Mouse (Mus musculus): ENCODE results near the gene Rpusd3. TPM values are rescaled to one million over a fixed set of nuclear protein-coding genes. Genes with fewer than 3 reads are reported as not detected.

Rpusd3 gene
- polyA plus RNA-seq, 1 experiment = 37.0 TPM

- Histone ChIP-seq H3K27ac (ENCODE audit: insufficient read depth, low read length) (no peak overlapping the region), H3K4me1 (ENCODE audit: control insufficient read depth, insufficient read depth, low read length) (no peaks in the 10 kb centered on the region), H3K4me3 (ENCODE audit: insufficient read depth, low read length) (no peak overlapping the region)
- TF ChIP-seq CTCF (IDR thresholded peaks at IDR 0.05; ENCODE audit: extremely low read depth, insufficient read depth, low read length) (no peak), POLR2A (IDR thresholded peaks at IDR 0.05; ENCODE audit: extremely low read depth, insufficient read depth, low read length) (no peak)
Measured at GRCm38 (mm10) chr6:113433661-113434060, 14.5 kb upstream of the Rpusd3 start.

- TF ChIP-seq CTCF (IDR thresholded peaks at IDR 0.05; ENCODE audit: extremely low read depth, insufficient read depth, low read length) = no peak
- TF ChIP-seq POLR2A (IDR thresholded peaks at IDR 0.05; ENCODE audit: extremely low read depth, insufficient read depth, low read length) = no peak
- Histone ChIP-seq H3K4me1 (ENCODE audit: control insufficient read depth, insufficient read depth, low read length) (no peaks in the 10 kb centered on the region), H3K27ac (ENCODE audit: insufficient read depth, low read length) (no peak overlapping the region), H3K4me3 (ENCODE audit: insufficient read depth, low read length) (no peak overlapping the region)
Measured at GRCm38 (mm10) chr6:113431801-113432200, 12.7 kb upstream of the Rpusd3 start.

GRCm38 (mm10) chr6:113430846-113431245, 11.7 kb upstream of the Rpusd3 start:
- Histone ChIP-seq H3K27ac (ENCODE audit: insufficient read depth, low read length) (no peak overlapping the region), H3K4me3 (ENCODE audit: insufficient read depth, low read length) (no peak overlapping the region), H3K4me1 (ENCODE audit: control insufficient read depth, insufficient read depth, low read length) (no peaks in the 10 kb centered on the region)
- no peak for TF ChIP-seq CTCF (IDR thresholded peaks at IDR 0.05; ENCODE audit: extremely low read depth, insufficient read depth, low read length)
- TF ChIP-seq POLR2A (IDR thresholded peaks at IDR 0.05; ENCODE audit: extremely low read depth, insufficient read depth, low read length) = no peak

- no peak for TF ChIP-seq CTCF (IDR thresholded peaks at IDR 0.05; ENCODE audit: extremely low read depth, insufficient read depth, low read length)
- no peak for TF ChIP-seq POLR2A (IDR thresholded peaks at IDR 0.05; ENCODE audit: extremely low read depth, insufficient read depth, low read length)
- H3K4me1 ChIP-seq (ENCODE audit: control insufficient read depth, insufficient read depth, low read length) = no peaks in the 10 kb centered on the region
- H3K4me3 ChIP-seq (ENCODE audit: insufficient read depth, low read length) = no peak overlapping the region
- H3K27ac ChIP-seq (ENCODE audit: insufficient read depth, low read length) = no peak overlapping the region
Measured at GRCm38 (mm10) chr6:113429965-113430364, 10.8 kb upstream of the Rpusd3 start.

- Histone ChIP-seq H3K4me3 (ENCODE audit: insufficient read depth, low read length) (no peak overlapping the region), H3K27ac (ENCODE audit: insufficient read depth, low read length) (no peak overlapping the region), H3K4me1 (ENCODE audit: control insufficient read depth, insufficient read depth, low read length) (no peaks in the 10 kb centered on the region)
- no peak for TF ChIP-seq CTCF (IDR thresholded peaks at IDR 0.05; ENCODE audit: extremely low read depth, insufficient read depth, low read length)
- no peak for TF ChIP-seq POLR2A (IDR thresholded peaks at IDR 0.05; ENCODE audit: extremely low read depth, insufficient read depth, low read length)
Measured at GRCm38 (mm10) chr6:113428006-113428405, 8.9 kb upstream of the Rpusd3 start.

GRCm38 (mm10) chr6:113427397-113427796, 8.3 kb upstream of the Rpusd3 start:
- Histone ChIP-seq H3K27ac (ENCODE audit: insufficient read depth, low read length) (no peak overlapping the region), H3K4me1 (ENCODE audit: control insufficient read depth, insufficient read depth, low read length) (no peaks in the 10 kb centered on the region), H3K4me3 (ENCODE audit: insufficient read depth, low read length) (no peak overlapping the region)
- TF ChIP-seq CTCF (IDR thresholded peaks at IDR 0.05; ENCODE audit: extremely low read depth, insufficient read depth, low read length) = no peak
- TF ChIP-seq POLR2A (IDR thresholded peaks at IDR 0.05; ENCODE audit: extremely low read depth, insufficient read depth, low read length) = no peak

- no peak overlapping the region for H3K4me3 ChIP-seq (ENCODE audit: insufficient read depth, low read length)
- no peak overlapping the region for H3K27ac ChIP-seq (ENCODE audit: insufficient read depth, low read length)
- no peaks in the 10 kb centered on the region for H3K4me1 ChIP-seq (ENCODE audit: control insufficient read depth, insufficient read depth, low read length)
- TF ChIP-seq POLR2A (IDR thresholded peaks at IDR 0.05; ENCODE audit: extremely low read depth, insufficient read depth, low read length) (no peak), CTCF (IDR thresholded peaks at IDR 0.05; ENCODE audit: extremely low read depth, insufficient read depth, low read length) (no peak)
Measured at GRCm38 (mm10) chr6:113426696-113427095, 7.6 kb upstream of the Rpusd3 start.

GRCm38 (mm10) chr6:113424187-113424586, 5.0 kb upstream of the Rpusd3 start:
- TF ChIP-seq CTCF (IDR thresholded peaks at IDR 0.05; ENCODE audit: extremely low read depth, insufficient read depth, low read length) = no peak
- no peak for TF ChIP-seq POLR2A (IDR thresholded peaks at IDR 0.05; ENCODE audit: extremely low read depth, insufficient read depth, low read length)
- Histone ChIP-seq H3K27ac (ENCODE audit: insufficient read depth, low read length) (no peak overlapping the region), H3K4me3 (ENCODE audit: insufficient read depth, low read length) (no peak overlapping the region), H3K4me1 (ENCODE audit: control insufficient read depth, insufficient read depth, low read length) (no peaks in the 10 kb centered on the region)

GRCm38 (mm10) chr6:113423000-113423399, 3.9 kb upstream of the Rpusd3 start:
- H3K27ac ChIP-seq (ENCODE audit: insufficient read depth, low read length) = no peak overlapping the region
- peaks cover 5% of the 10 kb centered on the region for H3K4me1 ChIP-seq (ENCODE audit: control insufficient read depth, insufficient read depth, low read length)
- TF ChIP-seq CTCF (IDR thresholded peaks at IDR 0.05; ENCODE audit: extremely low read depth, insufficient read depth, low read length) (no peak), POLR2A (IDR thresholded peaks at IDR 0.05; ENCODE audit: extremely low read depth, insufficient read depth, low read length) (no peak)
- H3K4me3 ChIP-seq (ENCODE audit: insufficient read depth, low read length) = no peak overlapping the region

- TF ChIP-seq CTCF (IDR thresholded peaks at IDR 0.05; ENCODE audit: extremely low read depth, insufficient read depth, low read length) (no peak), POLR2A (IDR thresholded peaks at IDR 0.05; ENCODE audit: extremely low read depth, insufficient read depth, low read length) (no peak)
- peak overlapping the region; percentile 64 for H3K4me3 ChIP-seq (ENCODE audit: insufficient read depth, low read length)
- no peak overlapping the region for H3K27ac ChIP-seq (ENCODE audit: insufficient read depth, low read length)
- H3K4me1 ChIP-seq (ENCODE audit: control insufficient read depth, insufficient read depth, low read length) = peaks cover 5% of the 10 kb centered on the region
Measured at GRCm38 (mm10) chr6:113418441-113419198, 520 bp downstream of the Rpusd3 start.

Data from cortical plate, adult 2 months (tissue).